Mouse (Mus musculus): ENCODE measurements around the gene Lrch3.

GRCm38 (mm10) chr16:32935088-32935487 lies 21.2 kb downstream of the Lrch3 start:
- TF ChIP-seq POLR2A (IDR thresholded peaks at IDR 0.05; ENCODE audit: low read depth, low read length): no peak
- no peak for TF ChIP-seq CTCF (conservative IDR thresholded peaks at IDR 0.05; ENCODE audit: insufficient read depth, insufficient read length, low read depth, low read length)

Data from kidney, adult 2 months (tissue).